Mouse (Mus musculus): Measurements from ENCODE around the gene Eef2kmt. TPM values are rescaled to one million over a fixed set of nuclear protein-coding genes. Genes with fewer than 3 reads are reported as not detected.

Eef2kmt gene
- polyA plus RNA-seq (2012; rRNA removed; ENCODE audit: low replicate concordance): 66.8 and 96.4 TPM in 2 replicates

GRCm38 (mm10) chr16:5255779-5256496 is at the start of gene Eef2kmt:
Gene Eef2kmt (minus strand): TSS chr16:5255983.

GRCm38 (mm10) chr16:5233418-5234313 is 22.1 kb downstream of the Eef2kmt start, which contains the start of gene Alg1:
Gene Alg1 (plus strand): TSS chr16:5233621.

DNA sequence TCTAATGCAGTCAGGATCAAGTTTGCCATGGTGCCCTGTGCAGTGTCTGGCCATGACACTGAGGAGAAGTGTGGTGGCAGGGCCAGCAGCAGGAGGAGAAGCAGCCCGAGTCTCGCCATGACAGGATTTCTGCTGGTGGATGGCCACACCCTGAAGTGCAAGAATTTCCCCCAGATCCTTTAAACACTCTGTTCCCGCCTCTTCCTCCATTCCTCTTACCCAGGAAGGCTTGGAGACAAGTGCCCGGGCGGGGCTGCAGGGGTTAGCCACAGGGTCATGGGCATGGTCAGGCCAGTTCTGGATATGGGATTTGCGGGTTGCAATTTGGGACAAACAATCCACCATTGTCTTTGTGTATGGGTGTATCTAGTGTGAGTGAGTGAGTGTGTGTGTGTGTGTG is 33.6 kb downstream of the Eef2kmt start, which contains the start of gene AU021092:
TSS of gene AU021092 (minus strand) at position 160 of the 400 bp plus-strand sequence.

GRCm38 (mm10) chr16:5203668-5204433 is 51.9 kb downstream of the Eef2kmt start, which contains the start of gene Nagpa:
Gene Nagpa (minus strand): TSS chr16:5204012.

Other genes starting within 250 kb of the Eef2kmt start
- 20.9 TPM in 1 of 2 replicates, not detected in the other for gene Smim22, start 248.7 kb downstream of the Eef2kmt start, polyA plus RNA-seq (2012; rRNA removed; ENCODE audit: low replicate concordance)
- 94.1 and 95.1 TPM in 2 replicates for gene Rogdi, start 242.4 kb downstream of the Eef2kmt start, polyA plus RNA-seq (2012; rRNA removed; ENCODE audit: low replicate concordance)
- 71.6 and 83.7 TPM in 2 replicates for gene Glyr1, start 206.1 kb downstream of the Eef2kmt start, polyA plus RNA-seq (2012; rRNA removed; ENCODE audit: low replicate concordance)
- gene Ubn1, start 205.9 kb downstream of the Eef2kmt start, polyA plus RNA-seq (2012; rRNA removed; ENCODE audit: low replicate concordance): 34.5 and 48.9 TPM in 2 replicates
- 0.59 and 4.5 TPM in 2 replicates for gene Ppl, start 123.6 kb downstream of the Eef2kmt start, polyA plus RNA-seq (2012; rRNA removed; ENCODE audit: low replicate concordance)
- gene Sec14l5, start 108.9 kb downstream of the Eef2kmt start, polyA plus RNA-seq (2012; rRNA removed; ENCODE audit: low replicate concordance): 0.23 and 0.49 TPM in 2 replicates
- 41.9 and 44.5 TPM in 2 replicates for gene Nagpa, start 52.0 kb downstream of the Eef2kmt start, polyA plus RNA-seq (2012; rRNA removed; ENCODE audit: low replicate concordance)
- 11.5 and 39.4 TPM in 2 replicates for gene AU021092, start 33.7 kb downstream of the Eef2kmt start, polyA plus RNA-seq (2012; rRNA removed; ENCODE audit: low replicate concordance)
- gene Alg1, start 22.4 kb downstream of the Eef2kmt start, polyA plus RNA-seq (2012; rRNA removed; ENCODE audit: low replicate concordance): 58.4 and 69.8 TPM in 2 replicates